Mouse (Mus musculus): Measurements from ENCODE around the gene Gfi1b. TPM values are rescaled to one million over a fixed set of nuclear protein-coding genes. Genes with fewer than 3 reads are reported as not detected.

Gene Gfi1b
- polyA plus RNA-seq, 1 experiment from 2014 or later = 0.12 TPM

GRCm38 (mm10) chr2:28563830-28564229 lies 58.0 kb downstream of the Gfi1b start:
- no peak for DNase-seq
- Histone ChIP-seq H3K27ac (replicated peaks; ENCODE audit: low read depth, low read length) (no peak overlapping the region), H3K4me3 (replicated peaks; ENCODE audit: low read depth, low read length) (no peak overlapping the region), H3K36me3 (ENCODE audit: control insufficient read depth, insufficient read depth, low read length) (peaks cover 40% of the 10 kb centered on the region), H3K9me3 (ENCODE audit: control insufficient read depth, low read length) (no peaks in the 10 kb centered on the region), H3K4me1 (ENCODE audit: control insufficient read depth, insufficient read depth, low read length) (no peaks in the 10 kb centered on the region), H3K9ac (replicated peaks; ENCODE audit: low read length) (no peak overlapping the region), H3K27me3 (ENCODE audit: control insufficient read depth, insufficient read depth, low read length) (no peaks in the 10 kb centered on the region), H3K4me2 (ENCODE audit: low read length) (no peak overlapping the region)
- ATAC-seq (ENCODE audit: low FRiP score, low TSS enrichment) = no peak

GRCm38 (mm10) chr2:28563303-28563702 lies 58.5 kb downstream of the Gfi1b start, which contains the start of gene Cel:
Cel (minus strand) TSS chr2:28563403.
- no peak within 1 kb of the TSS for H3K27ac ChIP-seq (replicated peaks; ENCODE audit: low read depth, low read length)
- ATAC-seq (ENCODE audit: low FRiP score, low TSS enrichment) = no peak
- 72% methylated on average over 6 of the region's 6 CpGs for WGBS
- H3K27me3 ChIP-seq (ENCODE audit: control insufficient read depth, insufficient read depth, low read length) = no peaks in the 10 kb centered on the region
- H3K9me3 ChIP-seq (ENCODE audit: control insufficient read depth, low read length) = no peaks in the 10 kb centered on the region
- peaks cover 35% of the 10 kb centered on the region for H3K36me3 ChIP-seq (ENCODE audit: control insufficient read depth, insufficient read depth, low read length)
- H3K9ac ChIP-seq (replicated peaks; ENCODE audit: low read length) = no peak within 1 kb of the TSS
- DNase-seq = no peak
- no peak within 1 kb of the TSS for H3K4me2 ChIP-seq (ENCODE audit: low read length)
- no peaks in the 10 kb centered on the region for H3K4me1 ChIP-seq (ENCODE audit: control insufficient read depth, insufficient read depth, low read length)
- no peak within 1 kb of the TSS for H3K4me3 ChIP-seq (replicated peaks; ENCODE audit: low read depth, low read length)

Small RNA genes within 50 kb of the gene (microRNA-seq; reads per million reads assigned to microRNA genes)
- gene Gm22824 = not detected

Other genes starting within 250 kb of the Gfi1b start
- gene Ppp1r26, start 175.2 kb downstream of the Gfi1b start, polyA plus RNA-seq (2014; fragmentation: Nextera tagmentation; extraction: Ambion mirVana) = 12.5 and 15.5 TPM in 2 replicates
- gene 1700007K13Rik, start 155.7 kb downstream of the Gfi1b start, polyA plus RNA-seq (2014; fragmentation: Nextera tagmentation; extraction: Ambion mirVana) = 1.4 and 2.6 TPM in 2 replicates
- 47.0 and 51.2 TPM in 2 replicates for gene Mrps2, start 153.9 kb downstream of the Gfi1b start, polyA plus RNA-seq (2014; fragmentation: Nextera tagmentation; extraction: Ambion mirVana)
- gene Gbgt1, start 125.1 kb downstream of the Gfi1b start, polyA plus RNA-seq (2014; fragmentation: Nextera tagmentation; extraction: Ambion mirVana) = 1.3 TPM in 1 of 2 replicates, not detected in the other
- 1.8 TPM in 1 of 2 replicates, not detected in the other for gene Gm10134, start 115.9 kb downstream of the Gfi1b start, polyA plus RNA-seq (2014; fragmentation: Nextera tagmentation; extraction: Ambion mirVana)
- gene Ralgds, start 108.9 kb downstream of the Gfi1b start, polyA plus RNA-seq (2014; fragmentation: Nextera tagmentation; extraction: Ambion mirVana) = 97.9 and 101 TPM in 2 replicates
- not detected in 2 replicates for gene Cel, start 58.6 kb downstream of the Gfi1b start, polyA plus RNA-seq (2014; fragmentation: Nextera tagmentation; extraction: Ambion mirVana)
- gene Gtf3c5, start 38.2 kb downstream of the Gfi1b start, polyA plus RNA-seq (2014; fragmentation: Nextera tagmentation; extraction: Ambion mirVana) = 30.5 and 31.0 TPM in 2 replicates
- gene Tsc1, start 19.2 kb upstream of the Gfi1b start, polyA plus RNA-seq (2014; fragmentation: Nextera tagmentation; extraction: Ambion mirVana) = 23.0 and 32.9 TPM in 2 replicates
- gene Spaca9, start 77.7 kb upstream of the Gfi1b start, polyA plus RNA-seq (2014; fragmentation: Nextera tagmentation; extraction: Ambion mirVana) = 1.1 and 1.6 TPM in 2 replicates
- gene Ak8, start 78.2 kb upstream of the Gfi1b start, polyA plus RNA-seq (2014; fragmentation: Nextera tagmentation; extraction: Ambion mirVana) = 3.0 and 4.3 TPM in 2 replicates
- gene Gtf3c4, start 218.4 kb upstream of the Gfi1b start, polyA plus RNA-seq (2014; fragmentation: Nextera tagmentation; extraction: Ambion mirVana) = 32.0 and 38.5 TPM in 2 replicates
- 11.8 and 14.4 TPM in 2 replicates for gene Ddx31, start 218.4 kb upstream of the Gfi1b start, polyA plus RNA-seq (2014; fragmentation: Nextera tagmentation; extraction: Ambion mirVana)

All from midbrain, embryonic 14.5 days (tissue).